Mouse (Mus musculus) spleen, postnatal 4 days (tissue): ENCODE measurements around the gene Arhgap27.
A peak's percentile ranks its signal among the peaks of the same experiment; 100 is the strongest.
"Not testable (repeated sequence)": the region's sequence is repeated elsewhere in the genome, so short reads cannot be mapped to it uniquely, and the experiment has no call there.

Experiments
- DNase-seq, 2 experiments: peaks; one replicate each; pipeline ENCODE4 v3.0.0; 2022; ENCODE audit warnings: low spot score in 2 of 2

Arhgap27 gene

GRCm38 (mm10) chr11:103333719-103334398, 29.6 kb downstream of the Arhgap27 start:
- no peak for DNase-seq

- DNase-seq = no peak
Measured at GRCm38 (mm10) chr11:103332890-103333651, 30.4 kb downstream of the Arhgap27 start.

- peak; percentile 78 to 91 for DNase-seq
Measured at GRCm38 (mm10) chr11:103332186-103332889, 31.2 kb downstream of the Arhgap27 start.

GRCm38 (mm10) chr11:103331502-103332185, 31.8 kb downstream of the Arhgap27 start:
- no peak for DNase-seq

- DNase-seq = no peak
Measured at GRCm38 (mm10) chr11:103330651-103331319, 32.7 kb downstream of the Arhgap27 start.

GRCm38 (mm10) chr11:103326950-103327349, 36.5 kb downstream of the Arhgap27 start:
- peak; percentile 72 to 92 for DNase-seq

- DNase-seq = peak; percentile 54 to 83
Measured at GRCm38 (mm10) chr11:103325172-103325571, 38.3 kb downstream of the Arhgap27 start.

- no peak for DNase-seq
Measured at GRCm38 (mm10) chr11:103324723-103325122, 38.8 kb downstream of the Arhgap27 start.

- not testable (repeated sequence) for DNase-seq
Measured at GRCm38 (mm10) chr11:103322832-103323231, 40.7 kb downstream of the Arhgap27 start.

- no peak for DNase-seq
Measured at GRCm38 (mm10) chr11:103320646-103321045, 42.8 kb downstream of the Arhgap27 start.

- no peak for DNase-seq
Measured at GRCm38 (mm10) chr11:103320196-103320595, 43.3 kb downstream of the Arhgap27 start.

GRCm38 (mm10) chr11:103318042-103318441, 45.5 kb downstream of the Arhgap27 start:
- DNase-seq = no peak

GRCm38 (mm10) chr11:103315379-103315778, 48.1 kb downstream of the Arhgap27 start:
- DNase-seq = no peak

- DNase-seq = no peak
Measured at GRCm38 (mm10) chr11:103314736-103315374, 48.6 kb downstream of the Arhgap27 start.

- DNase-seq = no peak
Measured at GRCm38 (mm10) chr11:103313542-103313941, 50.0 kb downstream of the Arhgap27 start.

GRCm38 (mm10) chr11:103312655-103313255, 50.7 kb downstream of the Arhgap27 start:
- DNase-seq = no peak

GRCm38 (mm10) chr11:103311960-103312611, 51.4 kb downstream of the Arhgap27 start:
- no peak for DNase-seq

GRCm38 (mm10) chr11:103309956-103310574, 53.4 kb downstream of the Arhgap27 start:
- no peak for DNase-seq

- no peak for DNase-seq
Measured at GRCm38 (mm10) chr11:103307910-103308309, 55.6 kb downstream of the Arhgap27 start.
